Mouse (Mus musculus) cerebellum, adult 9-11 months (tissue): Measurements from ENCODE around the gene Rbfox3.
"Not testable (repeated sequence)": the region's sequence is repeated elsewhere in the genome, so short reads cannot be mapped to it uniquely, and the experiment has no call there.

Experiments
- DNase-seq: peaks from one replicate; pipeline ENCODE4 v3.0.0; 2022

Gene Rbfox3

GRCm38 (mm10) chr11:118813942-118814341 lies 97.5 kb downstream of the Rbfox3 start:
- DNase-seq: no peak

GRCm38 (mm10) chr11:118811404-118811803 lies 100.0 kb downstream of the Rbfox3 start:
- peak; percentile 72 for DNase-seq

- DNase-seq: no peak
Observed at GRCm38 (mm10) chr11:118807511-118807910, 103.9 kb downstream of the Rbfox3 start.

GRCm38 (mm10) chr11:118794856-118795602 lies 116.4 kb downstream of the Rbfox3 start:
- peak; percentile 67 for DNase-seq

- peak; percentile 79 for DNase-seq
Observed at GRCm38 (mm10) chr11:118793639-118794021, 117.8 kb downstream of the Rbfox3 start.

- DNase-seq: peak; percentile 83
Observed at GRCm38 (mm10) chr11:118792916-118793638, 118.3 kb downstream of the Rbfox3 start.

GRCm38 (mm10) chr11:118792163-118792915 lies 119.1 kb downstream of the Rbfox3 start:
- DNase-seq: peak; percentile 67

GRCm38 (mm10) chr11:118791391-118791790 lies 120.0 kb downstream of the Rbfox3 start:
- no peak for DNase-seq

GRCm38 (mm10) chr11:118788091-118788490 lies 123.3 kb downstream of the Rbfox3 start:
- no peak for DNase-seq

GRCm38 (mm10) chr11:118782677-118783076 lies 128.7 kb downstream of the Rbfox3 start:
- peak; percentile 67 for DNase-seq

GRCm38 (mm10) chr11:118775753-118776152 lies 135.6 kb downstream of the Rbfox3 start:
- no peak for DNase-seq

- not testable (repeated sequence) for DNase-seq
Observed at GRCm38 (mm10) chr11:118774777-118775176, 136.6 kb downstream of the Rbfox3 start.

- DNase-seq: no peak
Observed at GRCm38 (mm10) chr11:118773076-118773583, 138.3 kb downstream of the Rbfox3 start.

GRCm38 (mm10) chr11:118771358-118771757 lies 140.0 kb downstream of the Rbfox3 start:
- no peak for DNase-seq

GRCm38 (mm10) chr11:118770789-118771188 lies 140.6 kb downstream of the Rbfox3 start:
- DNase-seq: no peak

- DNase-seq: no peak
Observed at GRCm38 (mm10) chr11:118769542-118769941, 141.9 kb downstream of the Rbfox3 start.

GRCm38 (mm10) chr11:118768441-118768840 lies 143.0 kb downstream of the Rbfox3 start:
- DNase-seq: no peak

- no peak for DNase-seq
Observed at GRCm38 (mm10) chr11:118767411-118767810, 144.0 kb downstream of the Rbfox3 start.

GRCm38 (mm10) chr11:118760296-118760988 lies 151.0 kb downstream of the Rbfox3 start:
- DNase-seq: no peak

GRCm38 (mm10) chr11:118759228-118759627 lies 152.2 kb downstream of the Rbfox3 start:
- no peak for DNase-seq

GRCm38 (mm10) chr11:118758277-118758990 lies 153.0 kb downstream of the Rbfox3 start:
- peak; percentile 92 for DNase-seq

GRCm38 (mm10) chr11:118757488-118757887 lies 153.9 kb downstream of the Rbfox3 start:
- DNase-seq: no peak
